Mouse (Mus musculus) erythroid progenitor cell, adult 5-6 weeks (primary cell): ENCODE measurements around the gene Vmn2r87. TPM values are rescaled to one million over a fixed set of nuclear protein-coding genes. Genes with fewer than 3 reads are reported as not detected.
"Not testable (repeated sequence)": the region's sequence is repeated elsewhere in the genome, so short reads cannot be mapped to it uniquely, and the experiment has no call there.

ENCODE experiments used
- ATAC-seq: replicated peaks from 2 replicates; pipeline ENCODE4 v1.8.0; 2016; ENCODE audit warnings: moderate number of reproducible peaks, mild to moderate bottlenecking, moderate TSS enrichment, inconsistent platforms; ENCODE audit not compliant: poor library complexity, low FRiP score, severe bottlenecking
- total RNA-seq, 2 experiments: library from RNA; stranded (forward) in 1 of 2; stranded (reverse) in 1 of 2; fragments of 150-400 nt in 1 of 2; fragments of 186-747, 209-891 nt in 1 of 2; gene quantifications; 2 replicates each; pipeline versions ENCODE4 v1.2.3 to v1.2.4; 2015 to 2017; ENCODE audit warnings: low replicate concordance in 2 of 2

Gene Vmn2r87
- total RNA-seq (2015; ENCODE audit: low replicate concordance) (not detected in 2 replicates), total RNA-seq (2017; ENCODE audit: low replicate concordance) (not detected in 2 replicates)

DNA sequence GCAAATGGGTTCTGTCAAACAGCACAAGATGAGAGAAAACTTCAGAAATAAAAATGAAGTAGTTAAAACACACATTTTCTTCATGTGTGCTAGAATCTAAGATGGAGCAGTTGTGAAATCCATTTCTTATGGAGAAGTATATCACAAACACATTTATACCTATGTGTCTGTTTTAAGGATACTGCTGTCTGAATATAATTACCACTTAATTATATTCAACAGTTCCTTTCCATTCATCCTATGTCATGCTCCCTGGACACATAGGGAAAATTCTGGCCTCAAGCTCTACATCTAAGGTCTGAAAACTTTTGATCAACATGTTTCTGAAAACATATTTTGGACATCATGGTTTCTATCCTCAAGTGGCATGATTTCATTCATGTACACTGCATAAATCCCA, at the start of gene Vmn2r87:
Gene Vmn2r87 (minus strand): TSS at position 101 of the 400 bp plus-strand sequence.
- ATAC-seq = no peak

- not testable (repeated sequence) for ATAC-seq
These were observed 47.1 kb upstream of the Vmn2r87 start for GRCm38 (mm10) chr10:130544331-130544730.

DNA sequence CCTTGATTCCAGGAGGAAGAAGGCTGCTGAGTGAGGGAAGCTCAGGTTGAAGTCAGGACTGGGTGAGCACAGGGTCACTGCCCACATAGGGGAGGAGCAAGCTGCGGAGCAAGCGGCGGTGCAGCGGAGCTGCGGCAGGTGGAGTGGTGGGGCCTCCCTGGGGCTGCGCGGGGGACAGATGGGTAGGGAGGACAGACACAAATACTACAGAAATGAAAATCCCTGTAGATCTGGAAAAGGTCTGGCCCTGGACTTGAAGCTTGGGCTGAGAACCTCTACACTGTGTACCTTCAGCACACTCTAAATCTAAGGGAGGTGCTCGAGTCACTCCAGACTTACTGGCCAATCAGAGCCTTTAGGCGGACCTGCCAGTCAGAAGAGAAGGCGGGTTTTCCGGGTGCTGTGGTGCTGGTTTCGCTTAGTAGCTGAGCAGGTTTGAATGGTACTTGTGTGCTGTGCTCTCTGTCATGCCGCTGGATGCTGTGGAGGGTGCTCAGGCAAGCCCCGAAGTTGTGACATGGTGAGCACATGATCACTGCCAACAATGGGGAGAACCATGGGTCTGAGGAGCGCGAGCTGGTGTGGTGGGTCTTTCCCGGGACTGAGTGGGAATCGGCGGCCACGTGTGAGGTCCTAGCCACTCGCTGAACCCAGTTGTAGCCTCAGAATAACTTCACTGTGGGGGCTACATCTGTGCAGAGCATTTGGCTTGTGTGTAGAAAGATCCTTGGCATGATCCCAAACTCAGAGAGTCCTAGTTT, 44.9 kb upstream of the Vmn2r87 start:
- ATAC-seq = peak; percentile 98

DNA sequence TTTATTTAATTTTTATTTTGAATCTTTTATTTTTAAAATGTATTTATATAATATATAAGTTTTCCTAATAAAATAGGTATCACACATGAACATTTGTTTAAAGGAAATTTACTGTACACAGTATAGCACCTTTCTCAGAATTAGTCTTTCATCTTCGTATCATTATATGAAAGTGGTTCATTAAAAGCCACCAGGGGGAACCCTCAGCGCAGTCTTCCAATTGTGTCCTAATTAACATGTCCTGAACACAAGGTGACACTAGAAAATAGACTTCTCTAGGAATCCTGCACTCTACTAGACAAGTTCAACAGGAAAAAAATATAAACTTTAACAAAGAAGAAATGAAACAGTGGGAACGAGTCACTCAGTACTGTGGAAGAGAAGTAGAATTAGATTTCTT, 38.9 kb upstream of the Vmn2r87 start:
- ATAC-seq = no peak

DNA sequence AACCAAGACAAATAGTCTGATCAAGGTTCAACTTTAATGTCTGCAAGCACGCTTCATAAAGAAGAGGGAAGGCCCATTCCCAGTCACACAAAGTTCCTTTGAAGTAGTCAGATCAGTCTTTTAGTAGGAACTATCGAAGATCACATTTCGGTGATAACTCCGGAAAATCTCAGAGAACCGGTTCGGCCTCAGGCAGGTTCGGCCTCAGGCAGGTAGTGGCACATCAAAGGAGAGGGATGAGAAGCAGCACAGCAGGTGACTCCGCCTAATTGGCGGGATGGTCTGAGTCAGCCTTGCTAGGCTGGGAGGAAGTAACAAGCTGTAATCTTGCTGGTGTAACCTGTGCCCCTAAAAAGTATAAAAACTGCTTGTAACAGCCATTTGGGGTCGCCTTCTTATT, 30.7 kb upstream of the Vmn2r87 start:
- no peak for ATAC-seq

DNA sequence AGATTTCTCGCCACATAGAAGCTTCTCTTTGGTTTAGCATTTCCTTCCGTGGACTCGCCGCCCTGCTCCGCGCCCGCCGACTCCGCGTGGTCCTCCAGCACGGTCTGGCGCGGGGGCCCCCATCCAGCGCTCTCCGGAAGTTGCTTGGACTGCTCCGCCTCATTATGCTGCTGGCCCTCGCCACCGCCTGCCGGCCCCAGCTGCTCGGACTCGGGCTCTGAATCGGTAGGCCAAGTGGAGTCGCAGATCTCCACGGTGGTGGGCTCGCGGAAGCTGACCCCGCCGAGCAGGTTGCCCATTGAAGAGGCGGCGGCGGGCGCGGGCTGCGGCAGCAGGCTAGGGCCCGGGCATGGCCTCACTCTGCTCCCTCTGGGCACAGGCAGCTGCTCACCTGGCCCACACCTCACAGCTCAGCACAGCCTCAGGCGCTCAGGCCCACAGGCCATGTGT, 26.9 kb downstream of the Vmn2r87 start:
- ATAC-seq = no peak

GRCm38 (mm10) chr10:130455950-130456349, 41.2 kb downstream of the Vmn2r87 start, which contains the start of gene Vmn2r86:
Gene Vmn2r86, minus strand, starts transcription at chr10:130456050.
- not testable (repeated sequence) for ATAC-seq

DNA sequence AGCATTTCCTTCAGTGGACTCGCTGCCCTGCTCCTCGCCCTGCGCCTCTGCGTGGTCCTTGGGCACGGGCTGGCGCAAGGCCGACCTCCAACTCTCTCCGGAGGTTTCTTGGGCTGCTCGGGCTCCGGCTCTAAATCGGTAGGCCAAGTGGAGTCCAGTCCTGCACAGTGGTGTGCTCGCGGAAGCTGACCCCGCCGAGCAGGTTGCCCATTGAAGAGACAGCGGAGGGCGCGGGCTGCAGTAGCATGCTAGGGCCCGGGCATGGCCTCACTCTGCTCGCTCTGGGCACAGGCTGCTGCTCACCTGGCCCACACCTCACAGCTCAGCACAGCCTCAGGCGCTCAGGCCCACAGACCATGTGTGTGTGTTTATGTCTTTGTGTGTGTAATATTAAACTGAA, 52.4 kb downstream of the Vmn2r87 start:
- ATAC-seq = no peak; the same call in 1 of the 2 replicates

- not testable (repeated sequence) for ATAC-seq
These were observed 62.9 kb downstream of the Vmn2r87 start for GRCm38 (mm10) chr10:130434185-130434898.

GRCm38 (mm10) chr10:130429603-130430002, 67.6 kb downstream of the Vmn2r87 start, which contains the start of gene Vmn2r85:
Gene Vmn2r85, minus strand, starts transcription at chr10:130429703.
- not testable (repeated sequence) for ATAC-seq

- ATAC-seq = not testable (repeated sequence)
These were observed 74.8 kb downstream of the Vmn2r87 start for GRCm38 (mm10) chr10:130422368-130422767.

Other genes starting within 250 kb of the Vmn2r87 start
- not detected in 2 replicates for gene Neurod4, start 217.2 kb downstream of the Vmn2r87 start, total RNA-seq (2015; ENCODE audit: low replicate concordance)
- not detected in 2 replicates for gene Neurod4, start 217.2 kb downstream of the Vmn2r87 start, total RNA-seq (2017; ENCODE audit: low replicate concordance)
- 4.7 and 12.6 TPM in 2 replicates for gene Tespa1, start 174.5 kb downstream of the Vmn2r87 start, total RNA-seq (2015; ENCODE audit: low replicate concordance)
- gene Tespa1, start 174.5 kb downstream of the Vmn2r87 start, total RNA-seq (2017; ENCODE audit: low replicate concordance) = 3.3 and 9.2 TPM in 2 replicates
- gene Vmn2r84, start 103.1 kb downstream of the Vmn2r87 start, total RNA-seq (2015; ENCODE audit: low replicate concordance) = not detected in 2 replicates
- gene Vmn2r84, start 103.1 kb downstream of the Vmn2r87 start, total RNA-seq (2017; ENCODE audit: low replicate concordance) = not detected in 2 replicates
- not detected in 2 replicates for gene Vmn2r85, start 67.7 kb downstream of the Vmn2r87 start, total RNA-seq (2015; ENCODE audit: low replicate concordance)
- not detected in 2 replicates for gene Vmn2r85, start 67.7 kb downstream of the Vmn2r87 start, total RNA-seq (2017; ENCODE audit: low replicate concordance)
- not detected in 2 replicates for gene Vmn2r86, start 41.3 kb downstream of the Vmn2r87 start, total RNA-seq (2015; ENCODE audit: low replicate concordance)
- not detected in 2 replicates for gene Vmn2r86, start 41.3 kb downstream of the Vmn2r87 start, total RNA-seq (2017; ENCODE audit: low replicate concordance)